Mouse (Mus musculus) heart, adult 9 months (tissue): ENCODE measurements around the gene Gm26938.
A peak's percentile ranks its signal among the peaks of the same experiment; 100 is the strongest.

Experiments used
- DNase-seq, 2 experiments: peaks; one replicate each; pipeline ENCODE4 v3.0.0; 2022; ENCODE audit warnings: low spot score in 2 of 2

The Gm26938 gene

GRCm38 (mm10) chr5:139794137-139794536 is 32.1 kb downstream of the Gm26938 start:
- no peak for DNase-seq

- peak; percentile 71 to 76 for DNase-seq
Measured at GRCm38 (mm10) chr5:139793338-139794089, 32.7 kb downstream of the Gm26938 start.

- DNase-seq: no peak
Measured at GRCm38 (mm10) chr5:139792966-139793337, 33.3 kb downstream of the Gm26938 start.

- peak in 1 of 2 experiments; percentile 23 for DNase-seq
Measured at GRCm38 (mm10) chr5:139792159-139792775, 33.9 kb downstream of the Gm26938 start.

DNA sequence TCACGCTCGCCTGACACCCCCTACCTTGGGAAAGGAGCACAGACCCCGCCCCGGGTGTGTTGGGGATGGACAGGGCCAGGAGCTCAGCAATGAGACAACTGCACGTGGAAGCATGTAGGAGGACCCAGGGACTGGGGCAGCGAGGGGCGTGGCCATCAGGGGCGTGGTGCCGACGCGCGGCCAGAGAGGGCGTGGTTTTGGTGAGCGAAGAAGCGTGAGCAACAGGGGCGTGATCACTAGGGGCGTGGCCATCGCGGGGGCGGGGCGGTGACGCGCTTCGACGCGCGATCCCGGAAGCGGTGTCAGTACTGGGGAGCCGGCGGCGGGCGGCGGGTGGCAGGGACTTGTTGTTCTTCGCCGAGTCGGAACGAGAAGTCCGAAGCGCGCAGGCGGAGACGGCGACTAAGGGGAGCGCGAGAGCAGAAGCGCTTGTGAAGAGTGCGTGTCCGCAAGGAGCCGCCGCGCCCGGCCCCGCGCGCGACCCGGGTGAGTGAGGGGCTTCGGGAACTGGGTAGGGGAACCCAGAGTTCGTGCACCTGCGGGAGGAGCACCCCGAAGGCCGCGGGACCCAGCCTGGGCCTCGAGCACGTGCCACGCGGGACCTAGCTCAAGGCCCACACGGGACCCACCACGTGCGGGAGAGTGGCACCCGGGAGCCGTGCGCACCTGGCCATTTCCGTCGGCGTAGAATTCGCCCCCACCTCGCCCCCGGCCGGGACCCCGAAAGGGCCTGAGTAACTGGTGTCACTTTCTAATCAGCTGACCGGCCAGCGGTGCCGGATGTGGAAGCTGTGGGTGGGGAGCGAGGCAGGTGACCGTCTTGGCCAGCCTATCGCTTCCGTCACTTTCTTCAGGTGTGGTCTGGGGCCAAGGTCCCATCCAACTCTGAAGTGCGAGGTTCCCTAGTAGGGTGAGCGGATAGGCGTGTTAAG is 34.7 kb downstream of the Gm26938 start, which contains the start of gene Mafk:
TSS of gene Mafk (plus strand) at position 287 of the 932 bp plus-strand sequence.
- DNase-seq: peak; percentile 95 to 97

GRCm38 (mm10) chr5:139789466-139789865 is 36.7 kb downstream of the Gm26938 start:
- DNase-seq: no peak

- DNase-seq: peak; percentile 62 to 73
Measured at GRCm38 (mm10) chr5:139781406-139781805, 44.8 kb downstream of the Gm26938 start.

- DNase-seq: no peak
Measured at GRCm38 (mm10) chr5:139776966-139777365, 49.2 kb downstream of the Gm26938 start.

- DNase-seq: peak; percentile 90 to 95
Measured at GRCm38 (mm10) chr5:139775216-139775926, 50.8 kb downstream of the Gm26938 start, which contains the start of gene Ints1. Gene Ints1 (minus strand): TSS chr5:139775674.

DNA sequence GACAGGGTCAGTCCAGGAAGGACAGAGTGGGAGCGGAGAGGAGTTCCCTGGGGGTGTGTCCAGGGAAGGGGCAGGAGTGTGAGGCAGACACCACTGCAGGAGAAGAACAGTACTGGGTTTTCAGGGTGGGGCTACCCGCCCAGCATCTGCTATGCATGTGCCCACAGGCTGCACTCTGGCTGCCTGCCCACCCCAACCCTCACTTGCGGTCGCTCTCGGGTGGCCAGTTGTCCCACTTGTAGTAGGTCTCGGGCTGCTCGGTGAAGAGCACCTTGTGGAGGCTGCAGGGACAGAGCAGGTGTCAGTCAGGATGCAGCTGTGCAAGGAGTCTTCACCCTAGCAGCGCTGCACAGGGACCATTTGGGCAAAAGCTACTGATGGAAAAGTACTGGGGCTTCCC is 58.0 kb downstream of the Gm26938 start:
- no peak for DNase-seq

- no peak for DNase-seq
Measured at GRCm38 (mm10) chr5:139764296-139764695, 61.9 kb downstream of the Gm26938 start.

DNA sequence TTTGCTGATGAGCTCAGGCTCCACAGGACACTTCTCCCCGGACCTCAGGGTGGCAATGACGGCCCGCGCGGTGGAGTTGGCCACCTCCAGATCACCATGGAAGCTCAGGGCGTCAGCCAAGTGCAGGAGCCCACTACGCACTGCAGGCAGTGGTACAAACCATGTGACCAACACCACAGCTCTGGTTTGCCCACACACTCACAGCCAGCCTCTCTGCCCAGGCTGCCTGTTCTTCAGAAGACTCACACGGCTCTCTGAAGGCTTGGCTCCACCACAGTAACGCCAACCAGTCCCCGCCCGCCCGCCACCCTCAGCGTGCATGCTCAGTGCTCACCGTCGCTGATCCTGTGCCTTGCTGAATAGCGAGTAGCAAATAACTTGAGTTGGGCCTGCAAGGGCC is 68.1 kb downstream of the Gm26938 start:
- no peak for DNase-seq
